Mouse (Mus musculus) kidney, embryonic 14.5 days (tissue): Measurements from ENCODE around the gene Tomm40l. TPM values are rescaled to one million over a fixed set of nuclear protein-coding genes. Genes with fewer than 3 reads are reported as not detected.
A peak's percentile ranks its signal among the peaks of the same experiment; 100 is the strongest.

Experiments
- ATAC-seq: fragments of 200-750 bp; cut with Nextera tagmentation; 2 replicates; pipeline ENCODE4 v1.8.0; 2017; ENCODE audit warnings: moderate number of reproducible peaks, mild to moderate bottlenecking, moderate TSS enrichment, moderate library complexity; ENCODE audit not compliant: low FRiP score, low TSS enrichment
- H3K27ac ChIP-seq: fragments of 300-500 bp; sonication (generic); 2 replicates; pipeline ENCODE4 v1.5.1; 2014; ENCODE audit warnings: low read depth, mild to moderate bottlenecking, low read length, moderate library complexity, mixed read lengths
- H3K27me3 ChIP-seq: fragments of 300-500 bp; sonication (generic); 2 replicates; pipeline ENCODE4 v1.6.1; 2014; ENCODE audit warnings: mild to moderate bottlenecking, low read length; ENCODE audit not compliant: control insufficient read depth, insufficient read depth
- H3K36me3 ChIP-seq: fragments of 300-500 bp; sonication (generic); 2 replicates; pipeline ENCODE4 v1.6.1; 2014; ENCODE audit warnings: low read length, mixed read lengths; ENCODE audit not compliant: control insufficient read depth, insufficient read depth
- H3K4me1 ChIP-seq: fragments of 300-500 bp; sonication (generic); 2 replicates; pipeline ENCODE4 v1.6.1; 2014; ENCODE audit warnings: low read length, mixed read lengths; ENCODE audit not compliant: control insufficient read depth, insufficient read depth
- H3K4me2 ChIP-seq: fragments of 300-500 bp; sonication (generic); replicated peaks from 2 replicates; pipeline ENCODE4 v1.6.1; 2014; ENCODE audit warnings: low read depth, mild to moderate bottlenecking, low read length
- H3K4me3 ChIP-seq: fragments of 300-500 bp; sonication (generic); 2 replicates; pipeline ENCODE4 v1.5.1; 2014; ENCODE audit warnings: mild to moderate bottlenecking, low read length
- H3K9ac ChIP-seq: fragments of 300-500 bp; sonication (generic); 2 replicates; pipeline ENCODE4 v1.6.1; 2014; ENCODE audit warnings: low read depth, mild to moderate bottlenecking, low read length, moderate library complexity
- H3K9me3 ChIP-seq: fragments of 300-500 bp; sonication (generic); 2 replicates; pipeline ENCODE4 v1.6.1; 2016; ENCODE audit warnings: low read length; ENCODE audit not compliant: control insufficient read depth
- WGBS: fragments of 180-500 bp; shearing (Covaris S2); extraction: QIAGEN DNeasy Blood & Tissue Kit; methylation state at CpG from one replicate; pipeline ENCODE4 v1.1.7; 2014; 5-methylcytosine and 5-hydroxymethylcytosine counted together
- polyA plus RNA-seq: library from polyadenylated mRNA; unstranded; fragments of >200 nt; fragmentation: Nextera tagmentation; extraction: Ambion mirVana; gene quantifications from 2 replicates; pipeline ENCODE4 v1.2.1, GENCODE M21; 2014

Tomm40l gene
- polyA plus RNA-seq, 1 experiment from 2014 or later = 36.4 TPM

GRCm38 (mm10) chr1:171252415-171252814 lies 30.1 kb upstream of the Tomm40l start:
- Histone ChIP-seq H3K9me3 (no peaks in the 10 kb centered on the region), H3K36me3 (peaks cover 6% of the 10 kb centered on the region), H3K27me3 (no peaks in the 10 kb centered on the region), H3K27ac (peak overlapping the region; percentile 89; the same call in 1 of the 2 replicates), H3K9ac (no peak overlapping the region), H3K4me1 (peaks cover 33% of the 10 kb centered on the region), H3K4me2 (peak overlapping the region; percentile 66), H3K4me3 (peak overlapping the region; percentile 41; the same call in 1 of the 2 replicates)
- no peak for ATAC-seq
- WGBS = 50% methylated on average over 17 of the region's 17 CpGs

GRCm38 (mm10) chr1:171251594-171252324 lies 29.4 kb upstream of the Tomm40l start:
- Histone ChIP-seq H3K4me3 (peak overlapping the region; percentile 41), H3K27ac (peak overlapping the region; percentile 89), H3K4me2 (peak overlapping the region; percentile 66), H3K4me1 (peaks cover 33% of the 10 kb centered on the region), H3K36me3 (peaks cover 6% of the 10 kb centered on the region), H3K9ac (peak overlapping the region; percentile 54; the same call in 1 of the 2 replicates), H3K27me3 (no peaks in the 10 kb centered on the region), H3K9me3 (no peaks in the 10 kb centered on the region)
- 2% methylated on average over 13 of the region's 13 CpGs for WGBS
- peak; percentile 29; the same call in 1 of the 2 replicates for ATAC-seq

GRCm38 (mm10) chr1:171250680-171251593 lies 28.6 kb upstream of the Tomm40l start, which contains the start of gene Ndufs2:
Gene Ndufs2, minus strand, starts transcription at chr1:171251388.
- peak within 1 kb of the TSS; percentile 54 for H3K9ac ChIP-seq
- H3K27ac ChIP-seq = peak within 1 kb of the TSS; percentile 89
- peaks cover 35% of the 10 kb centered on the region for H3K4me1 ChIP-seq
- ATAC-seq = 0 out of 2 replicates have a peak, but pooled peaks have one; percentile 5
- peak within 1 kb of the TSS; percentile 66 for H3K4me2 ChIP-seq
- no peaks in the 10 kb centered on the region for H3K27me3 ChIP-seq
- no peaks in the 10 kb centered on the region for H3K9me3 ChIP-seq
- H3K36me3 ChIP-seq = peaks cover 6% of the 10 kb centered on the region
- peak within 1 kb of the TSS; percentile 41 for H3K4me3 ChIP-seq
- 7% methylated on average over 26 of the region's 26 CpGs for WGBS

- WGBS = 13% methylated on average over 4 of the region's 5 CpGs
- H3K9me3 ChIP-seq = no peaks in the 10 kb centered on the region
- no peaks in the 10 kb centered on the region for H3K27me3 ChIP-seq
- H3K4me1 ChIP-seq = peaks cover 38% of the 10 kb centered on the region
- H3K9ac ChIP-seq = peak within 1 kb of the TSS; percentile 54
- no peak for ATAC-seq
- peaks cover 8% of the 10 kb centered on the region for H3K36me3 ChIP-seq
- H3K27ac ChIP-seq = peak within 1 kb of the TSS; percentile 89
- H3K4me2 ChIP-seq = peak within 1 kb of the TSS; percentile 66
- peak within 1 kb of the TSS; percentile 41 for H3K4me3 ChIP-seq
Observed at GRCm38 (mm10) chr1:171249913-171250600, 27.7 kb upstream of the Tomm40l start, which contains the start of gene Adamts4. Gene Adamts4, plus strand, starts transcription at chr1:171250421.

GRCm38 (mm10) chr1:171248386-171249226 lies 26.3 kb upstream of the Tomm40l start:
- Histone ChIP-seq H3K4me1 (peaks cover 38% of the 10 kb centered on the region), H3K9ac (no peak overlapping the region), H3K4me2 (peak overlapping the region; percentile 45; the same call in 1 of the 2 replicates)

GRCm38 (mm10) chr1:171247916-171248315 lies 25.6 kb upstream of the Tomm40l start:
- WGBS = 27% methylated on average over 4 of the region's 4 CpGs
- peak overlapping the region; percentile 60 for H3K27ac ChIP-seq
- H3K9me3 ChIP-seq = no peaks in the 10 kb centered on the region
- peaks cover 21% of the 10 kb centered on the region for H3K36me3 ChIP-seq
- no peak for ATAC-seq
- no peaks in the 10 kb centered on the region for H3K27me3 ChIP-seq
- H3K4me1 ChIP-seq = peaks cover 38% of the 10 kb centered on the region
- peak overlapping the region; percentile 45 for H3K4me2 ChIP-seq
- H3K4me3 ChIP-seq = no peak overlapping the region
- H3K9ac ChIP-seq = peak overlapping the region; percentile 1; the same call in 1 of the 2 replicates

More at GRCm38 (mm10) chr1:171248386-171249226, 26.3 kb upstream of the Tomm40l start:
- ATAC-seq = no peak
- Histone ChIP-seq H3K36me3 (peaks cover 14% of the 10 kb centered on the region), H3K27me3 (no peaks in the 10 kb centered on the region), H3K9me3 (no peaks in the 10 kb centered on the region), H3K4me3 (no peak overlapping the region), H3K27ac (peak overlapping the region; percentile 60)
- WGBS = 19% methylated on average over 3 of the region's 3 CpGs

- Histone ChIP-seq H3K27me3 (no peaks in the 10 kb centered on the region), H3K4me2 (peak overlapping the region; percentile 45), H3K9ac (peak overlapping the region; percentile 1), H3K9me3 (no peaks in the 10 kb centered on the region), H3K4me1 (peaks cover 34% of the 10 kb centered on the region), H3K27ac (peak overlapping the region; percentile 60), H3K4me3 (peak overlapping the region; percentile 88), H3K36me3 (peaks cover 25% of the 10 kb centered on the region)
- 9% methylated on average over 13 of the region's 13 CpGs for WGBS
- ATAC-seq = peak; percentile 0; the same call in 1 of the 2 replicates
Observed at GRCm38 (mm10) chr1:171247453-171247841, 25.1 kb upstream of the Tomm40l start.
